ENCODE assay signal across 9 mouse cellular contexts in genomic region chr2:14608606-14609005, GRCm38 (mm10). TPM values are rescaled to one million over a fixed set of nuclear protein-coding genes. Genes with fewer than 3 reads are reported as not detected.
DNase-seq lines count a peak whose midpoint lies in the region; ATAC-seq and TF ChIP-seq lines count a peak whose summit lies in the region.
"Had no signal": no experiment of that assay in that cellular context is flagged by ENCODE, and none has a peak within 500 bp of the region (broad histone marks: within the 10 kb centered on the region; RNA-seq: fewer than 3 reads in every experiment).

No protein-coding gene starts in this region.

- no peaks in the 10 kb centered on the region for H3K36me3 ChIP-seq in heart, embryonic 14.5 days (ENCODE audit: control insufficient read depth, insufficient read depth, low read length)
- no peaks in the 10 kb centered on the region for H3K36me3 ChIP-seq in lung, postnatal 0 days (ENCODE audit: insufficient read depth, low read length)

- H3K9me3 ChIP-seq in heart, embryonic 14.5 days (ENCODE audit: control insufficient read depth, low read length), result no peaks in the 10 kb centered on the region
- no peaks in the 10 kb centered on the region for H3K9me3 ChIP-seq in lung, postnatal 0 days (ENCODE audit: low read length)

- DNase-seq in layer of hippocampus, adult 11-12 months (ENCODE audit: low spot score), result peak; percentile 50
- no peak for DNase-seq in layer of hippocampus, adult 9-10 months (ENCODE audit: low spot score)
- peak; percentile 55 for DNase-seq in embryo, embryonic 10 days (ENCODE audit: low spot score)
- DNase-seq in lung, postnatal 0 days (ENCODE audit: low spot score), result peak; percentile 58
- DNase-seq in urinary bladder, adult 18-20 months (ENCODE audit: low spot score in 2 of 2), result no peak
- no peak for DNase-seq in frontal cortex, postnatal 14 days (ENCODE audit: low spot score in 2 of 2)
- DNase-seq: cerebellum, adult 9-11 months had no signal

- TF ChIP-seq CTCF in lung, postnatal 0 days (IDR thresholded peaks at IDR 0.05), result no peak

- TF ChIP-seq EP300 in lung, postnatal 0 days (IDR thresholded peaks at IDR 0.05), result no peak

- 18% methylated on average over 4 of the region's 4 CpGs for WGBS in heart, embryonic 14.5 days
- WGBS in lung, postnatal 0 days, result 45% methylated on average over 4 of the region's 4 CpGs

- H3K27ac ChIP-seq in heart, embryonic 14.5 days (replicated peaks in 1 of 2; ENCODE audit: control insufficient read depth in 1 of 2, insufficient read depth in 1 of 2, low read depth in 2 of 2, low read length in 2 of 2), result peak overlapping the region; percentile 42 to 69; a peak in 3 of 4 replicates
- H3K27ac ChIP-seq in lung, postnatal 0 days (ENCODE audit: low read length), result no peak overlapping the region

- no peaks in the 10 kb centered on the region for H3K27me3 ChIP-seq in heart, embryonic 14.5 days (ENCODE audit: control insufficient read depth, insufficient read depth, low read length)
- H3K27me3 ChIP-seq in lung, postnatal 0 days (replicated peaks; ENCODE audit: insufficient read depth, low read length), result no peaks in the 10 kb centered on the region

- H3K4me3 ChIP-seq in heart, embryonic 14.5 days (ENCODE audit: control insufficient read depth in 1 of 2, insufficient read depth in 1 of 2, low read depth in 1 of 2, low read length in 2 of 2), result no peak overlapping the region
- no peak overlapping the region for H3K4me3 ChIP-seq in lung, postnatal 0 days (ENCODE audit: low read depth, low read length)

- peak overlapping the region; percentile 34 for H3K4me2 ChIP-seq in heart, embryonic 14.5 days (ENCODE audit: low read length)
- H3K4me2 ChIP-seq in lung, postnatal 0 days (replicated peaks; ENCODE audit: low read depth, low read length), result no peak overlapping the region

- peaks cover 10 to 49% of the 10 kb centered on the region in 2 experiments for H3K4me1 ChIP-seq in heart, embryonic 14.5 days (ENCODE audit: control insufficient read depth in 2 of 2, insufficient read depth in 2 of 2, low read length in 2 of 2)
- H3K4me1 ChIP-seq in lung, postnatal 0 days (ENCODE audit: insufficient read depth, low read depth, low read length), result no peaks in the 10 kb centered on the region

- H3K9ac ChIP-seq in heart, embryonic 14.5 days (ENCODE audit: low read length), result 0 out of 2 replicates have a peak overlapping the region, but pooled peaks have one; percentile 10
- no peak overlapping the region for H3K9ac ChIP-seq in lung, postnatal 0 days (replicated peaks; ENCODE audit: low read depth)

- ATAC-seq in heart, embryonic 14.5 days (ENCODE audit: insufficient number of reproducible peaks, insufficient read depth, low FRiP score, low read depth), result 0 out of 2 replicates have a peak, but pooled peaks have one; percentile 24
- no peak for ATAC-seq in lung, postnatal 0 days
- ATAC-seq in inflammation-experienced regulatory T-cells, adult 6 months, result no peak

RNA-seq across cellular contexts. Expression of gene Cacnb2, which starts 5.7 kb away (rescaled TPM):
- polyA plus RNA-seq in heart, embryonic 14.5 days (2014; fragmentation: Nextera tagmentation; extraction: Ambion mirVana), result 14.3 and 14.9 TPM in 2 replicates
- polyA plus RNA-seq in lung, postnatal 0 days (2015; fragmentation: Nextera tagmentation; extraction: Ambion mirVana), result 5.1 and 5.2 TPM in 2 replicates
- under 1 TPM in 2 of 3 experiments, not detected in 1; 0.36 to 0.41 TPM for polyA plus RNA-seq in inflammation-experienced regulatory T-cells, adult 6 months (2017; shearing (Covaris generic))

Comparison
In these comparisons a context has a peak if more than half of its experiments do, and no peak if none do; other contexts are left out.
1. DNase-seq: peak in layer of hippocampus, adult 11-12 months (single experiment), embryo, embryonic 10 days (single experiment) and lung, postnatal 0 days (single experiment); none in layer of hippocampus, adult 9-10 months (single experiment), urinary bladder, adult 18-20 months (0 of 2) and frontal cortex, postnatal 14 days (0 of 2).